Mouse (Mus musculus) liver, postnatal 0 days (tissue): Measurements from ENCODE around the gene Car12. TPM values are rescaled to one million over a fixed set of nuclear protein-coding genes. Genes with fewer than 3 reads are reported as not detected.

Experiments used
- ATAC-seq: fragments of 200-750 bp; cut with Nextera tagmentation; 2 replicates; pipeline ENCODE4 v1.8.0; 2017; ENCODE audit warnings: mild to moderate bottlenecking, moderate library complexity
- DNase-seq: peaks from one replicate; pipeline ENCODE4 v3.0.0-alpha.2; 2016
- H3K27ac ChIP-seq: fragments of 300-500 bp; sonication (generic); 2 replicates; pipeline ENCODE4 v1.5.1; 2014; ENCODE audit warnings: antibody characterized with exemption, moderate library complexity, mild to moderate bottlenecking, low read depth
- H3K27me3 ChIP-seq: fragments of 300-500 bp; sonication (generic); 2 replicates; pipeline ENCODE4 v1.6.1; 2014; ENCODE audit warnings: low read length, control low read depth, mixed read lengths; ENCODE audit not compliant: insufficient read depth
- H3K36me3 ChIP-seq: fragments of 300-500 bp; sonication (generic); replicated peaks from 2 replicates; pipeline ENCODE4 v1.6.1; 2014; ENCODE audit warnings: mild to moderate bottlenecking, control low read depth, low read length, moderate library complexity, mixed read lengths; ENCODE audit not compliant: insufficient read depth
- H3K4me1 ChIP-seq: fragments of 300-500 bp; sonication (generic); 2 replicates; pipeline ENCODE4 v1.6.1; 2014; ENCODE audit warnings: antibody characterized with exemption, mild to moderate bottlenecking, control low read depth; ENCODE audit not compliant: insufficient read depth
- H3K4me2 ChIP-seq: fragments of 300-500 bp; sonication (generic); 2 replicates; pipeline ENCODE4 v1.6.1; 2014; ENCODE audit warnings: low read depth, mild to moderate bottlenecking, low read length, moderate library complexity, mixed read lengths
- H3K4me3 ChIP-seq: fragments of 300-500 bp; sonication (generic); 2 replicates; pipeline ENCODE4 v1.5.1; 2014; ENCODE audit warnings: low read depth, low read length
- H3K9ac ChIP-seq: fragments of 300-500 bp; sonication (generic); replicated peaks from 2 replicates; pipeline ENCODE4 v1.6.1; 2014; ENCODE audit warnings: mild to moderate bottlenecking, moderate library complexity
- H3K9me3 ChIP-seq: fragments of 300-500 bp; sonication (generic); 2 replicates; pipeline ENCODE4 v1.6.1; 2016; ENCODE audit warnings: mild to moderate bottlenecking, control low read depth, low read length, mixed read lengths
- CTCF ChIP-seq: sonication (generic); IDR thresholded peaks from 2 replicates; pipeline ENCODE4 v1.5.1; 2016; ENCODE audit warnings: antibody characterized with exemption, low read depth
- EP300 ChIP-seq: IDR thresholded peaks from 2 replicates; pipeline ENCODE4 v1.6.1; 2016; ENCODE audit warnings: antibody characterized with exemption, low read depth, mild to moderate bottlenecking
- WGBS: fragments of 180-500 bp; shearing (Covaris S2); extraction: QIAGEN DNeasy Blood & Tissue Kit; methylation state at CpG from one replicate; pipeline ENCODE4 v1.1.7; 2014; ENCODE audit not compliant: insufficient replicate concordance; 5-methylcytosine and 5-hydroxymethylcytosine counted together
- polyA plus RNA-seq: library from polyadenylated mRNA; unstranded; fragments of >200 nt; fragmentation: Nextera tagmentation; extraction: Ambion mirVana; gene quantifications from 2 replicates; pipeline ENCODE4 v1.2.1, GENCODE M21; 2015

The Car12 gene
- polyA plus RNA-seq, 1 experiment from 2014 or later = 0.12 TPM

DNA sequence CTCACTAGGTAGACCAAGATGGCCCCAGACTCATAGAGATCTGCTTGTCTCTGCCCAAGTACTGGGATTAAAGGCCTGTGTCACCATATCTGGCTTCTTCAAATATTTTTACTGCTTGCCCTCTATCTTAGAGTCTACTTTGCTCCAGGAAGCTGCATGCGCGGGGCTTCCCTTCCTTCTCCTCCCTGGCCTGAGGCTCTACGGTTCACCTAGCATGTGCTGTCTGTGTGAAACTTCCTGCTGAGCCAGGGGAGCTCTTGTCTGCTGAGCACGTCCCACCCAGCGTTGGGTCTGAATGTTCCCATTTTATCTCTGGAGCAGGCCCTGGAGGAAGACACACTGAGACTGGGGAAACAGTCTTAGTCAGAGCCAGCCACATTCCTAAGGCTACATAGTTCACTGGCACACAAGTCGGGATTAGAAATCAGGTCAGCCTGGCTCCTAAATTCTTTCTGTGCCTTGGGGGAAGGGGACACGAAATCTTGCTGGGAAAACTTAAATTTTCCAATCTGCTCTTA is 43.9 kb upstream of the Car12 start:
- Histone ChIP-seq H3K36me3 (no peaks in the 10 kb centered on the region), H3K4me2 (no peak overlapping the region), H3K4me1 (no peaks in the 10 kb centered on the region), H3K4me3 (no peak overlapping the region), H3K27me3 (no peaks in the 10 kb centered on the region), H3K9ac (no peak overlapping the region), H3K27ac (no peak overlapping the region), H3K9me3 (no peaks in the 10 kb centered on the region)
- WGBS = 33% methylated on average over 7 of the region's 7 CpGs
- ATAC-seq = no peak
- TF ChIP-seq CTCF (no peak), EP300 (no peak)
- DNase-seq = no peak

DNA sequence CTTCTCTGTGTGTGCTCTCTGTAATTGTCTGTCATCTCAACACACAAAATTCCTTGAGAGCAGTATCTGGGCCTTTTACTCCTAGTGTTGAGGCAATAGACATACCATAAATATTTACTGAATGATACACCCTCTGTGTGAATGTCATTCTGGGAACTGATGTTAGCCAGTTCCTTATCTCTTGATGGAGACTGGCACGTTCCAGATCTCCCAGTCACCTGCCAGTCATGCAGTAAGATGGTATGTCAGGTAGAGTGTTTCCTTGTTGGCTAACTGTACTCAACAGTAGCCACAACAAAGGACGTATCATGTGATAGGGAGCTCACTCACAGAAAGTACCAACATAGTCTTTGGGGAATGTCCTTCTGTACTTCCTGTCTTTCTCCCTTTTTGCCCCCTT is 39.7 kb upstream of the Car12 start:
- no peak overlapping the region for H3K4me2 ChIP-seq
- 55% methylated on average over 2 of the region's 2 CpGs for WGBS

DNA sequence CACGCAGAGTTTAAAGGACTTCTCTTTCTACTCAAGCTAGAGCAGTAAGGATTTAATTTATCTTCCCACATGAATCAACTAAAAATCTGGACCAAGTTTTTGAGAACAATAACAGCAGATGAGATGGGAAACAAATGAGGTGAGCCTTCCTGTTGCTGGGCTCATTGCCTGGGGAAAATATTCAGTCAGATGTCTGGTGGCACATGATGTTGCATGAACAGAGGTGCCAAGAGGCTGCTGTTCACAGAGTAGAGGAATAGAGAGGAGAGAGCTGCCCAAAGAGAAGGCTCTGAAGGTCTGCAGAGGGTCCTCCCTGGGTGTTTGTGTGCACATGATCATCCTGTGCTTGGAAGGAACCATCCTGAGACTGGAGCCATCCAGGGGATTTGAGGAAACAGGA is 37.9 kb upstream of the Car12 start:
- Histone ChIP-seq H3K27ac (no peak overlapping the region), H3K9me3 (no peaks in the 10 kb centered on the region; the same call in 1 of the 2 replicates), H3K9ac (no peak overlapping the region), H3K4me2 (no peak overlapping the region), H3K4me1 (no peaks in the 10 kb centered on the region; the same call in 1 of the 2 replicates), H3K27me3 (no peaks in the 10 kb centered on the region), H3K4me3 (no peak overlapping the region), H3K36me3 (no peaks in the 10 kb centered on the region)
- no peak for TF ChIP-seq CTCF
- TF ChIP-seq EP300 = no peak
- WGBS = 89% methylated on average over 1 of the region's 1 CpGs
- no peak for DNase-seq
- no peak for ATAC-seq

More for the DNA sequence above, 39.7 kb upstream of the Car12 start:
- Histone ChIP-seq H3K27me3 (no peaks in the 10 kb centered on the region), H3K4me1 (no peaks in the 10 kb centered on the region), H3K36me3 (no peaks in the 10 kb centered on the region), H3K9me3 (no peaks in the 10 kb centered on the region; the same call in 1 of the 2 replicates), H3K4me3 (no peak overlapping the region), H3K27ac (no peak overlapping the region), H3K9ac (no peak overlapping the region)
- ATAC-seq (no peak), DNase-seq (no peak)
- TF ChIP-seq EP300 = no peak
- no peak for TF ChIP-seq CTCF

DNA sequence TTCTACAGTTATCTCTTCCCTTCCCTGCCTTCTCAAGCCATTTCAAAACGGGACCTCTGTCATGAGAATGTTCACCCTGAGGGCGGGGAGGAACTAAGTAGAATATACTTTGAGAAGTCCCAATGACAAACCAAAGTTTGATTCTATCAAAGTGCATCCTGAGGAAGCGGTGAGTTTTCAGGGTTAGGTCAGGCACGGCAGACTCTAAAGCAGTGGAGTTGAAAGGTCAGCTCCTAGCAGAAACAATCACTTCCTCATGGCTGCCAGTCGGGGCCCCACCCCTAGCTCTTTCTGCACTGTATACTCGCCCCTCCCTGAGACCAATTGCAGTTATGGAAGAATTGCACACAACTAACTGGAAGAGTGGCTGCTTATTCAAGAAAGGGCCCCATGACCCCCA is 33.4 kb upstream of the Car12 start:
- H3K9ac ChIP-seq = no peak overlapping the region
- no peaks in the 10 kb centered on the region; the same call in 1 of the 2 replicates for H3K9me3 ChIP-seq
- no peak overlapping the region for H3K4me2 ChIP-seq
- no peak overlapping the region for H3K4me3 ChIP-seq
- H3K4me1 ChIP-seq = no peaks in the 10 kb centered on the region; the same call in 1 of the 2 replicates
- H3K27me3 ChIP-seq = no peaks in the 10 kb centered on the region
- DNase-seq (no peak), ATAC-seq (no peak)
- no peak overlapping the region for H3K27ac ChIP-seq
- TF ChIP-seq CTCF (no peak), EP300 (no peak)
- H3K36me3 ChIP-seq = no peaks in the 10 kb centered on the region
- 24% methylated on average over 6 of the region's 6 CpGs for WGBS

DNA sequence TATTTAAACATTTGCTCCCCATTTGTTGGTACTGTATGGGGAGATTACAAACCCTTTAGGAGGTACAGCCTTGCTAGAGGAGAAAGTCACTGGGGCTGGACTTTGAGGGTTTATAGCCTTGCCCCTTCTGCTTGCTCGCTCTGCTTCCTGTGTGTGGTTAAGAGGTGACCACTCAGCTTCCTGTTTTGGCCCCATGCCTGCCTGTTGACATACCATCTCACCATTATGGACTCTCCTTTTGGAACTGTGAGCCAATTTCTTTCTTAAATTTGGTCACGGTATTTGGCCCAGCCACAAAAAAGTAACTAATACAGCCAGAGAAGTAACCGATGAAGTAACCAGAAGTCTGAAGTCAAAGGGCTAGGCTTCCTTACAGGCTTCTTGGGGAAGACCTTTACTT is 30.7 kb upstream of the Car12 start:
- no peak for TF ChIP-seq EP300
- TF ChIP-seq CTCF = no peak
- DNase-seq = peak; percentile 49
- Histone ChIP-seq H3K9me3 (no peaks in the 10 kb centered on the region; the same call in 1 of the 2 replicates), H3K4me3 (no peak overlapping the region), H3K4me1 (no peaks in the 10 kb centered on the region; the same call in 1 of the 2 replicates), H3K27me3 (no peaks in the 10 kb centered on the region), H3K9ac (no peak overlapping the region), H3K4me2 (no peak overlapping the region), H3K36me3 (no peaks in the 10 kb centered on the region), H3K27ac (no peak overlapping the region)
- no peak for ATAC-seq
- 33% methylated on average over 3 of the region's 3 CpGs for WGBS

DNA sequence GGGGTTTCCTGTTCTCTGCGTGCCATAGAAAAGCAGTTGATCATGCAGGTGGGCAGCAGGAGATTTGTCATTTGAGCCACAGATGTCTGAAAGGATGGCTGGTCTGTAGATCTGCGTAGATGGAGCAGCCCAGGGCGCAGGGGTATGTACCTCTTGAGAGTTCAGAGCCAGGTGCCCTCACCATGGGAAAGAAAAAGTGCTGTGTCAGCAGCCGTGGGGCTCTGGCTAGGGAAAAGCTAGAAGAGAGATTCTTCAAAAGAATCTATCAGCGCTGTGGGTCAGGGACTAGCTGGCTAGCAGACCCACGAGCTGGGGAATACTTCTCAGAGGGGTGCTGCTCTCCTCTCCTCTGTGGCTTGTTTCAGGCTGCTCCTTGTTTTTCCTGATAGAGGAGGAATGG is 27.8 kb upstream of the Car12 start:
- H3K4me1 ChIP-seq = no peaks in the 10 kb centered on the region
- no peak overlapping the region for H3K9ac ChIP-seq
- no peak overlapping the region for H3K4me3 ChIP-seq
- no peak overlapping the region for H3K27ac ChIP-seq
- no peak for DNase-seq
- no peaks in the 10 kb centered on the region for H3K9me3 ChIP-seq
- no peaks in the 10 kb centered on the region for H3K36me3 ChIP-seq
- TF ChIP-seq EP300 = no peak
- TF ChIP-seq CTCF = no peak
- no peak overlapping the region for H3K4me2 ChIP-seq
- no peak for ATAC-seq
- 71% methylated on average over 6 of the region's 6 CpGs for WGBS
- no peaks in the 10 kb centered on the region for H3K27me3 ChIP-seq
